Mouse (Mus musculus) ES-E14 (cell line): ENCODE results near the gene Epha4. TPM values are rescaled to one million over a fixed set of nuclear protein-coding genes. Genes with fewer than 3 reads are reported as not detected.

Experiments used
- DNase-seq: peaks from one replicate; pipeline ENCODE4 v3.0.0-alpha.2; 2013; ENCODE audit warnings: low read depth, low spot score
- H3K27ac ChIP-seq: 2 replicates; pipeline ENCODE4 v1.5.1; 2012; ENCODE audit warnings: low read depth, mild to moderate bottlenecking, low read length, moderate library complexity, mixed read lengths; ENCODE audit not compliant: poor library complexity, insufficient read depth, severe bottlenecking
- H3K36me3 ChIP-seq: 2 replicates; pipeline ENCODE4 v1.6.1; 2012; ENCODE audit warnings: mild to moderate bottlenecking, low read length, moderate library complexity, mixed read lengths; ENCODE audit not compliant: control insufficient read depth, poor library complexity, insufficient read depth, severe bottlenecking
- H3K4me1 ChIP-seq, 2 experiments: fragments of 150-350 bp in 1 of 2; sonication (generic) in 1 of 2; 2 replicates each; pipeline ENCODE4 v1.6.1; 2012; ENCODE audit warnings: low read length in 2 of 2, mild to moderate bottlenecking in 1 of 2, mixed read lengths in 1 of 2; ENCODE audit not compliant: control insufficient read depth in 2 of 2, insufficient read depth in 2 of 2, poor library complexity in 1 of 2
- H3K4me3 ChIP-seq, 2 experiments: fragments of 150-350 bp in 1 of 2; sonication (generic) in 1 of 2; 2 replicates each; pipeline ENCODE4 v1.5.1; 2012; ENCODE audit warnings: low read length in 2 of 2, low read depth in 1 of 2, mild to moderate bottlenecking in 1 of 2, mixed read lengths in 1 of 2; ENCODE audit not compliant: insufficient read depth in 1 of 2, poor library complexity in 1 of 2, severe bottlenecking in 1 of 2
- H3K9ac ChIP-seq: 2 replicates; pipeline ENCODE4 v1.6.1; 2012; ENCODE audit warnings: low read depth, mild to moderate bottlenecking, low read length, mixed read lengths; ENCODE audit not compliant: poor library complexity, insufficient read depth, severe bottlenecking
- H3K9me3 ChIP-seq: fragments of 150-350 bp; sonication (generic); 2 replicates; pipeline ENCODE4 v1.6.1; 2012; ENCODE audit warnings: low read depth, mild to moderate bottlenecking, low read length; ENCODE audit not compliant: control insufficient read depth, insufficient read depth
- CHD2 ChIP-seq: IDR thresholded peaks from 2 replicates; pipeline ENCODE4 v1.6.1; 2014; ENCODE audit warnings: mild to moderate bottlenecking, low read depth, low read length, inconsistent platforms
- HCFC1 ChIP-seq: IDR thresholded peaks from 2 replicates; pipeline ENCODE4 v1.6.1; 2012; ENCODE audit warnings: low read length, inconsistent platforms, borderline replicate concordance; ENCODE audit not compliant: insufficient read depth
- MAFK ChIP-seq: IDR thresholded peaks from 2 replicates; pipeline ENCODE4 v1.6.1; 2014; ENCODE audit warnings: mild to moderate bottlenecking, low read depth, low read length, inconsistent platforms; ENCODE audit not compliant: insufficient read depth
- ZC3H11A ChIP-seq: IDR thresholded peaks from 2 replicates; pipeline ENCODE4 v1.6.1; 2012; ENCODE audit warnings: low read depth, mild to moderate bottlenecking, inconsistent platforms, low read length, borderline replicate concordance
- ZNF384 ChIP-seq: IDR thresholded peaks from 2 replicates; pipeline ENCODE4 v1.6.1; 2012; ENCODE audit warnings: low read depth, low read length, inconsistent platforms
- in situ Hi-C, 2 experiments: fragments of 600-800 bp; cut with MboI; formaldehyde crosslinking; loops; one replicate each; pipeline ENCODE4 v1.15.1; 2025; ENCODE audit warnings: low sequenced_read_pairs in 2 of 2, inconsistent platforms in 1 of 2; ENCODE audit not compliant: unreplicated experiment in 2 of 2
- total RNA-seq: library from RNA; depleted of rRNA; stranded (reverse); fragments of 300-350 nt; gene quantifications from 2 replicates; pipeline ENCODE4 v1.2.3, GENCODE M21; 2012

The Epha4 gene
- total RNA-seq, 1 experiment = 99.7 TPM

DNA sequence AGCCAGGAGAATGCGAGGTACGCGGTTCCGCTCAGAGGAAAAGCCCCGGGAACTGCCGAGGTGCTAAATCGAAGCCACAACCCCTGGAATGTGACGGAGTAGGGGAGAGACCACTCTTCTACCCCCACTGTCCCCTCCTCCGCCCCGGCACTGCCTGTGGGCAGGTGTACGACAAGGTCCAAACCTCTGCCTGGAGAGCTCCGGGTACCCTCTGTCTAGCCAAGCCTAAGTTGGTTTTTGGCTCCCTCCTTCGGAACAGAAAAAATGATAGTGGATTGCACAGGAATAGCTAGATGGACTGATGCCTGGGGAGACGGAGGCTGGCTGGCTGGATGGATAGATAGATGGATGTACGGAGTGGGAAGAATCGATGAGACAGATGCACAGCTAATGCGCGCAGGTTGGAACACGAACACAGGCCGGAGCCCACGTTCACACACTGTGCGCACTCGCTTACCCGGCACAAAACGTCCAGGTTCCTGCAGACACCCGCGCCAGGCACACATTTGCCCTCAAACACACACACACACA lies 1.4 kb downstream of the Epha4 start:
- Histone ChIP-seq H3K9ac (peak overlapping the region; percentile 83), H3K4me1 (peaks cover 2 to 4% of the 10 kb centered on the region in 2 experiments; a peak in 2 of 4 replicates), H3K9me3 (no peaks in the 10 kb centered on the region), H3K4me3 (peak overlapping the region; percentile 85 to 99), H3K36me3 (peaks cover 3% of the 10 kb centered on the region), H3K27ac (no peak overlapping the region)
- TF ChIP-seq ZC3H11A (no peak), HCFC1 (no peak), ZNF384 (no peak), CHD2 (no peak)
- in situ Hi-C loops = no loop called here
- no peak for DNase-seq

DNA sequence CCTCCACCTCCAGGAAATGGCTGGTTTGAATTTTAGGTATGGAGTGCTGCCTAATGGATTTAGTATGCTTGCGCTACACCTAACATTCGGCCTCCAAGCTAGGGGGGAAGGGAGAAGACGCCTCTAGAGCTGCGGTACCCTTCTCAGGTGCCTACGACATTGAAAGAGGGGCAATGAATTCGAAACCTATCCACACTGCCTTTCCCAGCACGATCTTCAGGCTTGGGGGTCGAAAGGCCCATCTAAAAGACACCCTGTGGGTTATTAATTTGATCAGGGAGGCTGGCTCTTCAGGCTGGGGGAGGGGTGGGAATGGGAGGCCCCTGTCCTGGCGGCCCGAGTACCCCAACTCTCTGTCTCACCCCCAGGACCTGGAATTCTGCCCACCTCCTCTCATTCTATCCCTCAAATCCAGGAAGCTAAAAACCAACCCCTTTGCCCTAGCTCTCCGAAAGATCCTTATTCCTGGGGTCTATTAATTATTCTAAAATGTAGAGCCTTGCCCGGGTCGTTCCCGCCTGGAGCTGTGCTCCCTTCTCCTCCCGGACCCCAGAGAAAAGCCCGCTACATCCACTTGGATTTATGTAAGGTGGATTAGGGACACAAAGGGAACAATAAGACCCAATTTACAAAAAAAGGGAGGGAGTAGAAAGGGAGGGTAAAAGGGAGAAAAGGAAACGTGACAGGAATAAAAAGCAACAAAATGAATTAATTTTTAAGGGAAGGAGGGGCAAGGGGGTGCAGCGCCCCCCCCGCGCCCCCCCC lies 2.3 kb downstream of the Epha4 start:
- in situ Hi-C loops = no loop called here
- peaks cover 3% of the 10 kb centered on the region for H3K36me3 ChIP-seq
- peak overlapping the region; percentile 41; the same call in 1 of the 2 replicates for H3K9ac ChIP-seq
- DNase-seq = no peak
- peaks cover 2 to 4% of the 10 kb centered on the region in 2 experiments; a peak in 2 of 4 replicates for H3K4me1 ChIP-seq
- H3K9me3 ChIP-seq = no peaks in the 10 kb centered on the region
- peak overlapping the region; percentile 85 to 99 for H3K4me3 ChIP-seq
- TF ChIP-seq ZNF384 (no peak), ZC3H11A (no peak), CHD2 (no peak), MAFK (no peak), HCFC1 (no peak)
- H3K27ac ChIP-seq = no peak overlapping the region

DNA sequence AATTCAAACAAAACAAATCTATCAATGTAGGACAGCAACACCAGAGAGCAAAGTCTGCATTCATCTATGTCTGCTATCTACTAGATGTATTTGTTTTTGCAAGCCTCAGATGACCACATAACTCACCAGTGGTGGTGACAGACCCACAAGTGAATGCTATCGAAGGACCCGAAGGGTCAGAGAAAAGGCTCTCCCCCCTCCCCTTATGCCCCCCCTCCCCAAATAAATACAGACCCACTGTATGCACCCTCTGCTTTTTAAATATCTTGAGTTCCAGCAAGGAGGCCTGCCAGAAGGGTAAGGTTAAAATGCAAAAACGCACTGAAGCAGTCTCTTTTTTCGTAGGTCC lies 2.9 kb downstream of the Epha4 start:
- Histone ChIP-seq H3K4me1 (peaks cover 2 to 4% of the 10 kb centered on the region in 2 experiments; a peak in 2 of 4 replicates), H3K9me3 (no peaks in the 10 kb centered on the region), H3K27ac (no peak overlapping the region), H3K4me3 (peak overlapping the region; percentile 85 to 99), H3K9ac (no peak overlapping the region), H3K36me3 (peaks cover 3% of the 10 kb centered on the region)
- no peak for TF ChIP-seq HCFC1
- no peak for DNase-seq
- in situ Hi-C loops = no loop called here

DNA sequence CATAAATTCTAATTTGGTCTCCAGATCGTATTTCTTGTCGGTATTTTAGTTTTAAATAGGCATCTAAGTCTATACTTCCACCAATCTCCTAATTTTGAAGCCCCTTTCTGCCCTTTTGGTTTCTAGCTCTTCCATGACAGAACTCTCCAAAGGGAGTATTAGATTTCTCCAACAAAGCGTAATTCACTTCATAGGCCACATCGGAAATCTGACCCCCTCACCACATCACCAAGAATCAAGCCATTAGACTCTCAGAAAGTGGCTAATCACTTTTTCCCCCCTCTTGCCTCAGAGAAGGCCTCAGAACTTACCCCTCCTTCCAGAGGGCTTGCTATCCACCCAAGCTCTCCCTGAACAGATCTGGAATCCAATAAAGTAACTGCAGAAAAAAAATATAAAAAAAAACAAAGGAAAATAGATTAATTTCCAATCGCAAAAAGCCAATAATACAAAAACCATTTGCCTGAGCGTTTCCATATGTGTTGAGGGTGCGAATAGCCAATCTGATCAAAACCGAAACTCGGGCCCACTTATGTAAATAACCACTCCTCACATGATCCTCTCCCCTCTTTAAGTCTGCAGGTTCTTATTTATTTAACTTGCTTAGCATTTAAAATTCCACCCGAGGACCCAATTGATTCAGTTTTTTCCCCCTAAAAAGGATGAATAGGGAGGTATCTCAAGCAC lies 3.4 kb downstream of the Epha4 start:
- H3K9me3 ChIP-seq = no peaks in the 10 kb centered on the region
- no peak overlapping the region for H3K9ac ChIP-seq
- H3K4me1 ChIP-seq = peaks cover 3 to 4% of the 10 kb centered on the region in 2 experiments; a peak in 3 of 4 replicates
- peaks cover 7% of the 10 kb centered on the region for H3K36me3 ChIP-seq
- in situ Hi-C loops = no loop called here
- peak overlapping the region; percentile 85 to 99; a peak in 1 of 4 replicates for H3K4me3 ChIP-seq
- H3K27ac ChIP-seq = no peak overlapping the region
- no peak for DNase-seq
- TF ChIP-seq HCFC1 (no peak), CHD2 (no peak), ZC3H11A (no peak), ZNF384 (no peak), MAFK (no peak)
